In genomic region chr14:118235973-118236885, GRCm38 (mm10) we compare ENCODE assay signal across 8 mouse cellular contexts. TPM values are rescaled to one million over a fixed set of nuclear protein-coding genes. Genes with fewer than 3 reads are reported as not detected.
DNase-seq lines count a peak whose midpoint lies in the region; ATAC-seq lines count a peak whose summit lies in the region.

No protein-coding gene starts in this region.

- intact Hi-C loops in heart, postnatal 25 days (cut with DNase I) = no loop called here

- H3K27ac ChIP-seq in embryonic facial prominence, embryonic 10.5 days (replicated peaks) = peak overlapping the region; percentile 86
- no peak overlapping the region for H3K27ac ChIP-seq in limb, embryonic 12.5 days

- peaks cover 37% of the 10 kb centered on the region for H3K4me1 ChIP-seq in embryonic facial prominence, embryonic 10.5 days
- peaks cover 29% of the 10 kb centered on the region for H3K4me1 ChIP-seq in limb, embryonic 12.5 days (replicated peaks)

- DNase-seq in kidney, adult 18-20 months = peak; percentile 55
- DNase-seq in kidney, adult 9 months = no peak
- peak; percentile 66 for DNase-seq in ES-CJ7 (ENCODE audit: low read depth, low spot score)
- peak; percentile 77 for DNase-seq in embryonic facial prominence, embryonic 10.5 days (ENCODE audit: low spot score)
- DNase-seq in heart, postnatal 25 days (ENCODE audit: low spot score) = peak; percentile 10
- peak; percentile 42 for DNase-seq in naive thymus-derived CD4-positive, alpha-beta T cell, adult 2 months (ENCODE audit: low read depth)
- DNase-seq in spleen, postnatal 14 days (ENCODE audit: low spot score in 2 of 2) = no peak

- peak overlapping the region; percentile 88 for H3K4me2 ChIP-seq in limb, embryonic 12.5 days

- WGBS in embryonic facial prominence, embryonic 10.5 days = under 1% methylated on average over 73 of the region's 73 CpGs
- WGBS in limb, embryonic 12.5 days = 0% methylated on average over 73 of the region's 73 CpGs

- H3K36me3 ChIP-seq in embryonic facial prominence, embryonic 10.5 days (replicated peaks) = no peaks in the 10 kb centered on the region
- no peaks in the 10 kb centered on the region for H3K36me3 ChIP-seq in limb, embryonic 12.5 days

- H3K9ac ChIP-seq in limb, embryonic 12.5 days (replicated peaks) = peak overlapping the region; percentile 34

- peak; percentile 38 for ATAC-seq in limb, embryonic 12.5 days (ENCODE audit: insufficient number of reproducible peaks, insufficient read depth, low FRiP score, low TSS enrichment, low read depth)

- H3K4me3 ChIP-seq in embryonic facial prominence, embryonic 10.5 days = peak overlapping the region; percentile 71
- peak overlapping the region; percentile 49 for H3K4me3 ChIP-seq in limb, embryonic 12.5 days (replicated peaks)

- H3K27me3 ChIP-seq in embryonic facial prominence, embryonic 10.5 days (replicated peaks; ENCODE audit: low read depth, poor library complexity, severe bottlenecking) = peaks cover 98% of the 10 kb centered on the region
- H3K27me3 ChIP-seq in limb, embryonic 12.5 days = peaks cover 87% of the 10 kb centered on the region

- H3K9me3 ChIP-seq in embryonic facial prominence, embryonic 10.5 days = no peaks in the 10 kb centered on the region
- no peaks in the 10 kb centered on the region for H3K9me3 ChIP-seq in limb, embryonic 12.5 days

RNA-seq across cellular contexts. Expression of gene Sox21, which starts 0.6 kb away (rescaled TPM):
- polyA plus RNA-seq in embryonic facial prominence, embryonic 10.5 days (2016; fragmentation: Nextera tagmentation; extraction: Ambion mirVana) = 2.5 and 3.2 TPM in 2 replicates
- not detected for total RNA-seq in heart, postnatal 25 days (2021)
- polyA plus RNA-seq in limb, embryonic 12.5 days (2016; fragmentation: Nextera tagmentation; extraction: Ambion mirVana) = 0.27 and 0.51 TPM in 2 replicates

RNA-seq across cellular contexts. Expression of gene Gm9376, which starts 30.5 kb away (rescaled TPM):
- not detected in 2 replicates for polyA plus RNA-seq in embryonic facial prominence, embryonic 10.5 days (2016; fragmentation: Nextera tagmentation; extraction: Ambion mirVana)
- total RNA-seq in heart, postnatal 25 days (2021) = not detected
- not detected in 2 replicates for polyA plus RNA-seq in limb, embryonic 12.5 days (2016; fragmentation: Nextera tagmentation; extraction: Ambion mirVana)

Comparison
In these comparisons a context has a peak if more than half of its experiments do, and no peak if none do; other contexts are left out.
1. DNase-seq: peak in kidney, adult 18-20 months (single experiment), ES-CJ7 (single experiment), embryonic facial prominence, embryonic 10.5 days (single experiment), heart, postnatal 25 days (single experiment) and naive thymus-derived CD4-positive, alpha-beta T cell, adult 2 months (single experiment); none in kidney, adult 9 months (single experiment) and spleen, postnatal 14 days (0 of 2).